23 mouse cellular contexts compared by ENCODE assay signal in the genomic region with DNA sequence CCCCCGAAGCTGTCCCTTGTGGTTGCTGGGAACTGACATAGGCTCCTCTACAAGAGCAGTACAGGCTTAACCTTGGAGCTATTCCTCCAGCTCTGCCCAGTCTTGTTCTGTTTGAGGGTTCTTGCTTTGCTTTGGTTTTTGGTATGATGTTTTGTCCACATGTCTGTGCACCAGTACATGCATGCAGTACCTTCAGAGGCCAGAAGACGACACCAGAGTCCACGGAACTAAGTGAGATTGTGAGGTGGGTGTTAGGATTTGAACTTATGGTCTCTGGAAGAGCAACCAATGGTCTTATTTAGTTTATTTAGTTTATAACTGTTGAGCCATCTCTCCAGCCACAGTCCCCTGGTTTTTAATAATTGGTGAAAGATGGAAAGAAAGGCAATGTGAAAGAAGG. TPM values are rescaled to one million over a fixed set of nuclear protein-coding genes. Genes with fewer than 3 reads are reported as not detected.
DNase-seq lines count a peak whose midpoint lies in the region; ATAC-seq and TF ChIP-seq lines count a peak whose summit lies in the region.
"Had no signal": no experiment of that assay in that cellular context is flagged by ENCODE, and none has a peak within 500 bp of the region (broad histone marks: within the 10 kb centered on the region; RNA-seq: fewer than 3 reads in every experiment).

No protein-coding gene starts in this region.

- no peak overlapping the region for H3K9ac ChIP-seq in heart, embryonic 11.5 days (ENCODE audit: low read depth, low read length)
- H3K9ac ChIP-seq in lung, postnatal 0 days (replicated peaks; ENCODE audit: low read depth) = no peak overlapping the region
- H3K9ac ChIP-seq in hindbrain, embryonic 13.5 days = no peak overlapping the region
- H3K9ac ChIP-seq: kidney, embryonic 15.5 days; limb, embryonic 15.5 days had no signal

- WGBS in heart, embryonic 11.5 days (ENCODE audit: insufficient replicate concordance) = 77% methylated on average over 3 of the region's 3 CpGs
- 69% methylated on average over 3 of the region's 3 CpGs for WGBS in lung, postnatal 0 days
- 90% methylated on average over 3 of the region's 3 CpGs for WGBS in hindbrain, embryonic 13.5 days

- no peaks in the 10 kb centered on the region for H3K36me3 ChIP-seq in heart, embryonic 11.5 days (ENCODE audit: control insufficient read depth, insufficient read depth, low read length)
- no peaks in the 10 kb centered on the region for H3K36me3 ChIP-seq in lung, postnatal 0 days (ENCODE audit: insufficient read depth, low read length)
- no peaks in the 10 kb centered on the region for H3K36me3 ChIP-seq in hindbrain, embryonic 13.5 days
- H3K36me3 ChIP-seq: kidney, embryonic 15.5 days; limb, embryonic 15.5 days had no signal

- no peak for TF ChIP-seq POLR2A in cortical plate, adult 2 months (IDR thresholded peaks at IDR 0.05; ENCODE audit: extremely low read depth, insufficient read depth, low read length)

- no peaks in the 10 kb centered on the region for H3K4me1 ChIP-seq in heart, embryonic 11.5 days (ENCODE audit: control insufficient read depth, insufficient read depth, low read length)
- H3K4me1 ChIP-seq in lung, postnatal 0 days (ENCODE audit: insufficient read depth, low read depth, low read length) = no peaks in the 10 kb centered on the region
- H3K4me1 ChIP-seq in cortical plate, adult 2 months (ENCODE audit: control insufficient read depth, insufficient read depth, low read length) = 0 out of 2 replicates have a peak, but pooled peaks cover 4% of the 10 kb centered on the region
- H3K4me1 ChIP-seq in hindbrain, embryonic 13.5 days (replicated peaks) = no peaks in the 10 kb centered on the region
- H3K4me1 ChIP-seq: kidney, embryonic 15.5 days; limb, embryonic 15.5 days had no signal

- no peak overlapping the region for H3K27ac ChIP-seq in heart, embryonic 11.5 days (ENCODE audit: low read depth, low read length)
- H3K27ac ChIP-seq in layer of hippocampus, adult 2 months = no peak overlapping the region
- no peak overlapping the region for H3K27ac ChIP-seq in lung, postnatal 0 days (ENCODE audit: low read length)
- H3K27ac ChIP-seq in cortical plate, adult 2 months (ENCODE audit: insufficient read depth, low read length) = no peak overlapping the region
- no peak overlapping the region for H3K27ac ChIP-seq in hindbrain, embryonic 13.5 days
- H3K27ac ChIP-seq: kidney, embryonic 15.5 days; limb, embryonic 15.5 days had no signal

- no peaks in the 10 kb centered on the region for H3K27me3 ChIP-seq in heart, embryonic 11.5 days (ENCODE audit: control insufficient read depth, insufficient read depth, low read length)
- H3K27me3 ChIP-seq in lung, postnatal 0 days (replicated peaks; ENCODE audit: insufficient read depth, low read length) = no peaks in the 10 kb centered on the region
- 0 out of 2 replicates have a peak, but pooled peaks cover 3% of the 10 kb centered on the region for H3K27me3 ChIP-seq in hindbrain, embryonic 13.5 days

- H3K4me3 ChIP-seq in heart, embryonic 11.5 days (ENCODE audit: low read depth, low read length) = no peak overlapping the region
- H3K4me3 ChIP-seq in layer of hippocampus, adult 2 months = no peak overlapping the region
- H3K4me3 ChIP-seq in lung, postnatal 0 days (ENCODE audit: low read depth, low read length) = no peak overlapping the region
- H3K4me3 ChIP-seq in cortical plate, adult 2 months (ENCODE audit: insufficient read depth, low read length) = no peak overlapping the region
- no peak overlapping the region for H3K4me3 ChIP-seq in hindbrain, embryonic 13.5 days
- H3K4me3 ChIP-seq: kidney, embryonic 15.5 days; limb, embryonic 15.5 days had no signal

- TF ChIP-seq CTCF in layer of hippocampus, adult 2 months (conservative IDR thresholded peaks at IDR 0.05) = peak; percentile 56
- TF ChIP-seq CTCF in lung, postnatal 0 days (IDR thresholded peaks at IDR 0.05) = peak; percentile 70
- peak; percentile 50 for TF ChIP-seq CTCF in cortical plate, adult 2 months (IDR thresholded peaks at IDR 0.05; ENCODE audit: extremely low read depth, insufficient read depth, low read length)

- peak; percentile 56 for DNase-seq in heart, adult 11 months
- no peak for DNase-seq in layer of hippocampus, adult 2 months (ENCODE audit: low spot score in 2 of 2)
- DNase-seq in layer of hippocampus, postnatal 36 days = no peak
- no peak for DNase-seq in lung, postnatal 0 days (ENCODE audit: low spot score)
- DNase-seq in lung, postnatal 4 days = no peak
- DNase-seq: adrenal gland, postnatal 10 days; cerebellum, adult 11 months; cerebellum, postnatal 14 days; embryo, embryonic 11 days; lung, postnatal 14 days; right cerebral cortex, postnatal 25 days had no signal

- no peak for TF ChIP-seq EP300 in lung, postnatal 0 days (IDR thresholded peaks at IDR 0.05)

- H3K9me3 ChIP-seq in heart, embryonic 11.5 days (replicated peaks; ENCODE audit: control insufficient read depth, low read length) = no peaks in the 10 kb centered on the region
- H3K9me3 ChIP-seq in lung, postnatal 0 days (ENCODE audit: low read length) = no peaks in the 10 kb centered on the region
- no peaks in the 10 kb centered on the region for H3K9me3 ChIP-seq in hindbrain, embryonic 13.5 days
- H3K9me3 ChIP-seq: kidney, embryonic 15.5 days; limb, embryonic 15.5 days had no signal

- no peak overlapping the region for H3K4me2 ChIP-seq in heart, embryonic 11.5 days
- no peak overlapping the region for H3K4me2 ChIP-seq in lung, postnatal 0 days (replicated peaks; ENCODE audit: low read depth, low read length)
- H3K4me2 ChIP-seq in hindbrain, embryonic 13.5 days = no peak overlapping the region
- H3K4me2 ChIP-seq: kidney, embryonic 15.5 days; limb, embryonic 15.5 days had no signal

- no peak for ATAC-seq in heart, embryonic 11.5 days (replicated peaks; ENCODE audit: insufficient number of reproducible peaks, low FRiP score, low TSS enrichment)
- ATAC-seq in lung, postnatal 0 days = no peak
- no peak for ATAC-seq in hindbrain, embryonic 13.5 days (ENCODE audit: low FRiP score)
- ATAC-seq: activated CD4-positive, CD25-positive, alpha-beta regulatory T cell, adult 4 months; inflammation-experienced regulatory T-cells, adult 6 months had no signal

RNA-seq across cellular contexts. Expression of gene Gal3st1, which starts 23.0 kb away (rescaled TPM):
- polyA plus RNA-seq in heart, embryonic 11.5 days (2014; fragmentation: Nextera tagmentation; extraction: Ambion mirVana) = 0.14 and 0.19 TPM in 2 replicates
- total RNA-seq in layer of hippocampus, adult 2 months (2021) = 1 to 10 TPM; 8.5 to 9.8 TPM
- 10 to 100 TPM; 12.5 to 14.2 TPM for total RNA-seq in layer of hippocampus, postnatal 36 days (2021)
- 20.5 and 21.1 TPM in 2 replicates for polyA plus RNA-seq in lung, postnatal 0 days (2015; fragmentation: Nextera tagmentation; extraction: Ambion mirVana)
- polyA plus RNA-seq in cortical plate, adult 2 months (2012; rRNA removed) = 32.0 and 36.4 TPM in 2 replicates
- 4.0 and 4.3 TPM in 2 replicates for polyA plus RNA-seq in hindbrain, embryonic 13.5 days (2015; fragmentation: Nextera tagmentation; extraction: Ambion mirVana)
- polyA plus RNA-seq: activated CD4-positive, CD25-positive, alpha-beta regulatory T cell, adult 4 months; inflammation-experienced regulatory T-cells, adult 6 months had no signal

RNA-seq across cellular contexts. Expression of gene Sec14l4, which starts 24.8 kb away (rescaled TPM):
- polyA plus RNA-seq in heart, embryonic 11.5 days (2014; fragmentation: Nextera tagmentation; extraction: Ambion mirVana) = not detected in 2 replicates
- total RNA-seq in layer of hippocampus, adult 2 months (2021) = under 1 TPM; 0.17 to 0.64 TPM
- total RNA-seq in layer of hippocampus, postnatal 36 days (2021) = under 1 TPM; 0.13 to 0.40 TPM
- 28.0 and 35.9 TPM in 2 replicates for polyA plus RNA-seq in lung, postnatal 0 days (2015; fragmentation: Nextera tagmentation; extraction: Ambion mirVana)
- polyA plus RNA-seq in cortical plate, adult 2 months (2012; rRNA removed) = 0.17 and 0.26 TPM in 2 replicates
- not detected in 2 replicates for polyA plus RNA-seq in hindbrain, embryonic 13.5 days (2015; fragmentation: Nextera tagmentation; extraction: Ambion mirVana)
- total RNA-seq: gastrocnemius, adult 8-10 months; granulocyte monocyte progenitor cell, adult 5-6 weeks; left cerebral cortex, postnatal 36 days had no signal
- polyA plus RNA-seq: activated CD4-positive, CD25-positive, alpha-beta regulatory T cell, adult 4 months; hindbrain, embryonic 11.5 days; inflammation-experienced regulatory T-cells, adult 6 months; kidney, embryonic 15.5 days had no signal

RNA-seq across cellular contexts. Expression of gene 4930556J24Rik, which starts 29.9 kb away (rescaled TPM):
- 0.17 and 0.18 TPM in 2 replicates for polyA plus RNA-seq in heart, embryonic 11.5 days (2014; fragmentation: Nextera tagmentation; extraction: Ambion mirVana)
- total RNA-seq in layer of hippocampus, adult 2 months (2021) = not detected
- total RNA-seq in layer of hippocampus, postnatal 36 days (2021) = under 1 TPM in 1 of 2 experiments, not detected in 1; 0.43 TPM
- polyA plus RNA-seq in lung, postnatal 0 days (2015; fragmentation: Nextera tagmentation; extraction: Ambion mirVana) = not detected in 2 replicates
- polyA plus RNA-seq in cortical plate, adult 2 months (2012; rRNA removed) = 0.08 and 0.27 TPM in 2 replicates
- polyA plus RNA-seq in hindbrain, embryonic 13.5 days (2015; fragmentation: Nextera tagmentation; extraction: Ambion mirVana) = not detected in 2 replicates
- total RNA-seq: adrenal gland, postnatal 10 days; gastrocnemius, adult 8-10 months; granulocyte monocyte progenitor cell, adult 5-6 weeks had no signal
- polyA plus RNA-seq: activated CD4-positive, CD25-positive, alpha-beta regulatory T cell, adult 4 months; embryonic facial prominence, embryonic 14.5 days; limb, embryonic 15.5 days had no signal

RNA-seq across cellular contexts. Expression of gene Pes1, which starts 42.7 kb away (rescaled TPM):
- 48.2 and 51.5 TPM in 2 replicates for polyA plus RNA-seq in heart, embryonic 11.5 days (2014; fragmentation: Nextera tagmentation; extraction: Ambion mirVana)
- total RNA-seq in layer of hippocampus, adult 2 months (2021) = 10 to 100 TPM; 34.8 to 40.5 TPM
- 10 to 100 TPM; 33.0 to 35.3 TPM for total RNA-seq in layer of hippocampus, postnatal 36 days (2021)
- 34.2 and 38.3 TPM in 2 replicates for polyA plus RNA-seq in lung, postnatal 0 days (2015; fragmentation: Nextera tagmentation; extraction: Ambion mirVana)
- 34.4 and 34.6 TPM in 2 replicates for polyA plus RNA-seq in cortical plate, adult 2 months (2012; rRNA removed)
- polyA plus RNA-seq in hindbrain, embryonic 13.5 days (2015; fragmentation: Nextera tagmentation; extraction: Ambion mirVana) = 60.7 and 60.9 TPM in 2 replicates

RNA-seq across cellular contexts. Expression of gene Sec14l3, which starts 58.2 kb away (rescaled TPM):
- not detected in 2 replicates for polyA plus RNA-seq in heart, embryonic 11.5 days (2014; fragmentation: Nextera tagmentation; extraction: Ambion mirVana)
- total RNA-seq in layer of hippocampus, adult 2 months (2021) = 1 to 10 TPM; 1.3 to 2.6 TPM
- 1 to 10 TPM; 1.1 to 1.2 TPM for total RNA-seq in layer of hippocampus, postnatal 36 days (2021)
- 529 and 716 TPM in 2 replicates for polyA plus RNA-seq in lung, postnatal 0 days (2015; fragmentation: Nextera tagmentation; extraction: Ambion mirVana)
- 0.44 and 0.52 TPM in 2 replicates for polyA plus RNA-seq in cortical plate, adult 2 months (2012; rRNA removed)
- 0.08 and 0.35 TPM in 2 replicates for polyA plus RNA-seq in hindbrain, embryonic 13.5 days (2015; fragmentation: Nextera tagmentation; extraction: Ambion mirVana)
- total RNA-seq: gastrocnemius, adult 8-10 months; granulocyte monocyte progenitor cell, adult 5-6 weeks had no signal
- polyA plus RNA-seq: activated CD4-positive, CD25-positive, alpha-beta regulatory T cell, adult 4 months; hindbrain, embryonic 11.5 days; inflammation-experienced regulatory T-cells, adult 6 months; kidney, embryonic 15.5 days; limb, embryonic 15.5 days had no signal

Comparison
In these comparisons a context has a peak if more than half of its experiments do, and no peak if none do; other contexts are left out.
1. RNA of gene Sec14l4, which starts 24.8 kb away (polyA plus RNA-seq): 28.0 to 35.9 TPM in lung, postnatal 0 days; 0.17 to 0.26 TPM in cortical plate, adult 2 months, not detected in hindbrain, embryonic 13.5 days and not detected in heart, embryonic 11.5 days; every median in the first group is over 10 times any median in the second.
2. Peak in every context shown above with its lines, with median percentiles within 50 percentile points of each other: CTCF ChIP-seq.